Mouse (Mus musculus): ENCODE data around the gene Nutf2.

DNA sequence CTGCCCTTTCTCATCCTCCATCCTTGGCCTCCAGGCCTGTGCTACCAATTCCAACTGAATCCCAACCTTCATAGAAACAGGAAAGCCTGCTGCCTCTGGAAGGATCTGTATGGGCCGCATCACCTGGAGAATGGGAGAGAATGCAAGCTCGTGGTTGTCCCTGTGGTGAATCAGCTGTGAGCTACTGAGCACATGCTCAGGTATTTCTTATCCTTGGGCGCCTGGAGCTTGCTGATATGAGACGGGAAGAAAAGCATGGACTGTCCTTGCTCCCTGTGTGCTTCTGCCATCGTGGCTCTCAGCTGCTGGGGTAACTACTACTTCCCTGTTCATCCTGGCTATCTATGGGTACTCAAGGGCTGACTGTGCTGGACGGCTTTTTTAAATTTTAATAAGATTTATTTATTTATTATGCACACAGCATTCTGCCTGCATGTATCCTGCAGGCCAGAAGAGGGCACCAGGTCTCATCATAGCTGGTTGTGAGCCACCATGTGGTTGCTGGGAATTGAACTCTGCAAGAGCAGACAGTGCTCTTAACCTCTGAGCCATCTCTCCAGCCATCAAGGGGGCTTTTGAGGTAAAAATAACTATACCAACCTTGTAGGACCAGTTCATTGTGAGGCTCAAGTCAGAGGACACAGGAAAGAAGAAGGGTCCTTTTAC, 6.1 kb downstream of the Nutf2 start:
- TF ChIP-seq CTCF (conservative IDR thresholded peaks at IDR 0.05; ENCODE audit: low read length): peak; percentile 44
- TF ChIP-seq POU5F1 (IDR thresholded peaks at IDR 0.05; ENCODE audit: borderline replicate concordance, low read length): no peak
- TF ChIP-seq NANOG (IDR thresholded peaks at IDR 0.05; ENCODE audit: borderline replicate concordance, low read length): no peak

Measured in E14TG2a.4 (cell line).